Mouse (Mus musculus): ENCODE measurements around the gene Grm7.

DNA sequence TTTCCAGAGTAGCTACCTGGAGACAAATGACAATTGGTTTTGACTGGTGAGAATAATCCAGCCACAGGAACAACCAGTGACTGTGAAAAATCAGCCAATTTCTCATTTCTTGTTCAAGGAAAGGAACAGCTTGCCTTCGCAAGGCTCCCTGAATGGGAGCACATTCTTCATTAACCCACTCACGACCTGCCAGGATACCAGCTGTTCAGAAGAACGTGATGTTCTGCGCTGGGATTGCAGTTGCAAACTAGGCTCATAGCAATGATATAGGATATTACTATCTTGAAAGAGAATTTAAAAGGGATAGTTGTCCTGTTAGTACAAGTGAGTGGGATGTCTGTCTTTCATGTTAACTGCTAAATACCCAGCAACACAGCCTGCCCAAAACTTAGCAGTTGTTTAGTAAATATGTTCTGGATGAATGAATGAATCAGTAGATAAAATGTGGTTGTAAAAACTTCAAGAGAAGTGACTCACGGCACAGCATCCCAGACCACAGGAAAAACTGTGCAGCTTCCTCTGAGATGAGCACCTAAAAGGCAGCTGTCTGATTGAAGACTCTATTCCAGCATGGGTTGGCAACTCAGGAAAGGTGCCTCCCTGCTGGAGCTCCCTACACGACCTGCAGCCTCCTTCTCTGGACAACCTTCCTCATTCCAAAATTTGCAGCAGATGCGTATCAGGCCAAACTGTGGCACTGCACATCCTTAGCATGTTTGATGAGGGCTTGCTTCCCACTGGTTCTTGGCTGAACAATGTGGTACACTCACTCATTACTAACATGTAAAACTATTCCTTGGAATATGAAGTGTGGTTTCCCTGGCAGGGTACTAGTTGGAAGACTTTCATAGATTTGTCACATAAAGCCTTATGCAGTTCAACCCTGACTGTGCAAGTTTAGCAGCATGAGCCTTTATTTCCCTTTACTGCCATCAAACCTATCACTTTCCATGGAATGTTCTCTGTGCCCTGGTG lies 408.9 kb downstream of the Grm7 start:
- TF ChIP-seq POLR2A (IDR thresholded peaks at IDR 0.05; ENCODE audit: insufficient read length, low read depth) (no peak), E2F4 (IDR thresholded peaks at IDR 0.05; ENCODE audit: insufficient read depth) (no peak), MAX (IDR thresholded peaks at IDR 0.05; ENCODE audit: low read depth) (no peak), POLR2AphosphoS2 (IDR thresholded peaks at IDR 0.05; ENCODE audit: insufficient read length, low read depth) (no peak), SRF (IDR thresholded peaks at IDR 0.05; ENCODE audit: control insufficient read depth, insufficient read length, low read depth) (no peak), USF1 (IDR thresholded peaks at IDR 0.05; ENCODE audit: low read depth) (no peak)
